Mouse (Mus musculus) frontal cortex, postnatal 36 days (tissue): ENCODE measurements around the gene Celf2.

Experiments used
- DNase-seq, 2 experiments: peaks; one replicate each; pipeline ENCODE4 v3.0.0; 2022; ENCODE audit warnings: low spot score in 2 of 2

The Celf2 gene

GRCm38 (mm10) chr2:6732026-6732425 lies 777.3 kb downstream of the Celf2 start:
- no peak for DNase-seq

GRCm38 (mm10) chr2:6730860-6731259 lies 778.5 kb downstream of the Celf2 start:
- no peak for DNase-seq

GRCm38 (mm10) chr2:6729984-6730383 lies 779.4 kb downstream of the Celf2 start:
- no peak for DNase-seq

GRCm38 (mm10) chr2:6728840-6729252 lies 780.5 kb downstream of the Celf2 start:
- DNase-seq = no peak

- DNase-seq = no peak
Measured at GRCm38 (mm10) chr2:6727366-6727765, 782.0 kb downstream of the Celf2 start.

- no peak for DNase-seq
Measured at GRCm38 (mm10) chr2:6726071-6726470, 783.3 kb downstream of the Celf2 start.

- no peak for DNase-seq
Measured at GRCm38 (mm10) chr2:6723602-6724001, 785.8 kb downstream of the Celf2 start.

GRCm38 (mm10) chr2:6721460-6722401 lies 787.6 kb downstream of the Celf2 start:
- peak; percentile 57 to 75 for DNase-seq

- peak in 1 of 2 experiments; percentile 52 for DNase-seq
Measured at GRCm38 (mm10) chr2:6720753-6721459, 788.5 kb downstream of the Celf2 start.

GRCm38 (mm10) chr2:6718864-6719263 lies 790.5 kb downstream of the Celf2 start:
- DNase-seq = no peak

- DNase-seq = no peak
Measured at GRCm38 (mm10) chr2:6717953-6718352, 791.4 kb downstream of the Celf2 start.

GRCm38 (mm10) chr2:6715562-6715961 lies 793.8 kb downstream of the Celf2 start:
- DNase-seq = no peak

GRCm38 (mm10) chr2:6713529-6713928 lies 795.8 kb downstream of the Celf2 start:
- DNase-seq = no peak

- no peak for DNase-seq
Measured at GRCm38 (mm10) chr2:6710687-6711430, 798.5 kb downstream of the Celf2 start.

- no peak for DNase-seq
Measured at GRCm38 (mm10) chr2:6707959-6708519, 801.3 kb downstream of the Celf2 start.

- no peak for DNase-seq
Measured at GRCm38 (mm10) chr2:6707276-6707675, 802.1 kb downstream of the Celf2 start.

GRCm38 (mm10) chr2:6705929-6706739 lies 803.2 kb downstream of the Celf2 start:
- DNase-seq = no peak

- no peak for DNase-seq
Measured at GRCm38 (mm10) chr2:6705475-6705874, 803.9 kb downstream of the Celf2 start.

GRCm38 (mm10) chr2:6704804-6705203 lies 804.6 kb downstream of the Celf2 start:
- DNase-seq = no peak

- no peak for DNase-seq
Measured at GRCm38 (mm10) chr2:6704342-6704741, 805.0 kb downstream of the Celf2 start.

- DNase-seq = no peak
Measured at GRCm38 (mm10) chr2:6696326-6696725, 813.0 kb downstream of the Celf2 start.
